Mouse (Mus musculus) inflammation-experienced regulatory T-cells, adult 6 months (primary cell): ENCODE measurements around the gene 1700016C15Rik. TPM values are rescaled to one million over a fixed set of nuclear protein-coding genes. Genes with fewer than 3 reads are reported as not detected.

Source experiments
- ATAC-seq: one replicate; pipeline ENCODE4 v1.8.0; 2017
- polyA plus RNA-seq, 3 experiments: library from polyadenylated mRNA; unstranded; fragments of 100-300 nt; shearing (Covaris generic); gene quantifications; one replicate each; pipeline ENCODE4 v1.2.1; 2017

Gene 1700016C15Rik
- polyA plus RNA-seq, 3 experiments from 2014 or later = 0.80 TPM; not detected in 2

- no peak for ATAC-seq
Observed at GRCm38 (mm10) chr1:177797151-177797755, 67.6 kb downstream of the 1700016C15Rik start.

Other genes starting within 250 kb of the 1700016C15Rik start
- gene Adss, start 66.7 kb downstream of the 1700016C15Rik start, polyA plus RNA-seq = 10 to 100 TPM; 55.6 to 64.6 (median 58.8) TPM